Mouse (Mus musculus): ENCODE results near the gene Pdk1. TPM values are rescaled to one million over a fixed set of nuclear protein-coding genes. Genes with fewer than 3 reads are reported as not detected.

The Pdk1 gene
- total RNA-seq, 2 experiments from 2014 or later = 25.9 to 54.9 TPM

GRCm38 (mm10) chr2:71936711-71937110 lies 63.7 kb downstream of the Pdk1 start:
- no peak for ATAC-seq (replicated peaks; ENCODE audit: poor library complexity)

- no peak for ATAC-seq (replicated peaks; ENCODE audit: poor library complexity)
Observed at GRCm38 (mm10) chr2:71937649-71938308, 64.8 kb downstream of the Pdk1 start.

GRCm38 (mm10) chr2:71938716-71939393 lies 65.8 kb downstream of the Pdk1 start:
- ATAC-seq (replicated peaks; ENCODE audit: poor library complexity) = no peak

- no peak for ATAC-seq (replicated peaks; ENCODE audit: poor library complexity)
Observed at GRCm38 (mm10) chr2:71941005-71941720, 68.1 kb downstream of the Pdk1 start.

- no peak for ATAC-seq (replicated peaks; ENCODE audit: poor library complexity)
Observed at GRCm38 (mm10) chr2:71941721-71942087, 68.7 kb downstream of the Pdk1 start.

GRCm38 (mm10) chr2:71951212-71951611 lies 78.2 kb downstream of the Pdk1 start:
- ATAC-seq (replicated peaks; ENCODE audit: poor library complexity) = no peak

Other genes with a start within 250 kb of the Pdk1 start
- 41.8 and 50.9 TPM in 2 replicates for gene Itga6, start 127.6 kb upstream of the Pdk1 start, total RNA-seq (2015)
- gene Itga6, start 127.6 kb upstream of the Pdk1 start, total RNA-seq (2017) = 34.7 and 45.8 TPM in 2 replicates
- 1.9 and 3.8 TPM in 2 replicates for gene Rapgef4, start 108.0 kb downstream of the Pdk1 start, total RNA-seq (2015)
- gene Rapgef4, start 108.0 kb downstream of the Pdk1 start, total RNA-seq (2017) = 0.50 and 3.5 TPM in 2 replicates

All from megakaryocyte progenitor cell, adult 5-6 weeks (primary cell).